Mouse (Mus musculus): ENCODE results near the gene Tm2d3.

GRCm38 (mm10) chr7:65667491-65667890, 23.5 kb upstream of the Tm2d3 start:
- TF ChIP-seq CTCF (IDR thresholded peaks at IDR 0.05; ENCODE audit: borderline replicate concordance, control insufficient read depth, extremely low read depth, insufficient read depth, low read length, poor library complexity) (no peak), POLR2A (IDR thresholded peaks at IDR 0.05; ENCODE audit: control insufficient read depth, extremely low read depth, insufficient read depth, low read length, poor library complexity) (no peak)
